Mouse (Mus musculus): ENCODE data around the gene Chn1. TPM values are rescaled to one million over a fixed set of nuclear protein-coding genes. Genes with fewer than 3 reads are reported as not detected.

Chn1 gene
- total and polyA plus RNA-seq, 2 experiments from 2014 or later, result 81.1 to 147 TPM

GRCm38 (mm10) chr2:73637688-73638087 lies 137.5 kb downstream of the Chn1 start:
- Histone ChIP-seq H3K4me2 (ENCODE audit: low read depth, low read length, poor library complexity, severe bottlenecking) (no peak overlapping the region), H3K9ac (replicated peaks; ENCODE audit: low read length, poor library complexity, severe bottlenecking) (no peak overlapping the region), H3K9me3 (ENCODE audit: low read length) (no peaks in the 10 kb centered on the region), H3K4me3 (ENCODE audit: low read depth, low read length) (no peak overlapping the region), H3K27me3 (ENCODE audit: insufficient read depth, low read length) (no peaks in the 10 kb centered on the region), H3K36me3 (ENCODE audit: insufficient read depth, low read length) (no peaks in the 10 kb centered on the region), H3K4me1 (ENCODE audit: insufficient read depth, low read length) (no peaks in the 10 kb centered on the region), H3K27ac (ENCODE audit: low read depth, low read length) (no peak overlapping the region)
- no peak for ATAC-seq (ENCODE audit: low FRiP score)
- no peak for DNase-seq (ENCODE audit: low spot score)
- 95% methylated on average over 6 of the region's 6 CpGs for WGBS
- no peak for TF ChIP-seq CTCF (IDR thresholded peaks at IDR 0.05)

DNA sequence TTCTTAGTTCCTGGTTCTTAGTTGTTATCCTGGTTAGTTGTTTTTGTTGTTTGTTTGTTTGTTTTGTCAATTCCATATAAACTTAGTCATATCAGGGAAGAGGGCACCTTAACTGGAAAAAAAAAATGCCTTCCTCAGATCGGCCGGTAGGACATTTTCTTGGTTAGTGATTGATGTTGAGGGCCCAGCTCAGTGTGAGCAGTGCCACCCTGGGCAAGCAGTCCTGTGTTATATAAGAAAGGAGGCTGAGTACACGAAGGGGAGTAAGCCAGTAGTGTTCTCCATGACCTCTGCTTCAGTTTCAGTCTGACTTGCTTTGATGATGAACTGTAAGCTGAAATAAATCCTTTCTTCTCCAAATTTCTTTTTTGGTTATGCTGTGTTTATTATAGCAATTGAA lies 138.8 kb downstream of the Chn1 start:
- ATAC-seq (ENCODE audit: low FRiP score) (no peak), DNase-seq (ENCODE audit: low spot score) (no peak)
- Histone ChIP-seq H3K9ac (replicated peaks; ENCODE audit: low read length, poor library complexity, severe bottlenecking) (no peak overlapping the region), H3K4me3 (ENCODE audit: low read depth, low read length) (no peak overlapping the region), H3K36me3 (ENCODE audit: insufficient read depth, low read length) (no peaks in the 10 kb centered on the region), H3K27ac (ENCODE audit: low read depth, low read length) (no peak overlapping the region), H3K4me2 (ENCODE audit: low read depth, low read length, poor library complexity, severe bottlenecking) (no peak overlapping the region), H3K27me3 (ENCODE audit: insufficient read depth, low read length) (no peaks in the 10 kb centered on the region), H3K9me3 (ENCODE audit: low read length) (no peaks in the 10 kb centered on the region), H3K4me1 (ENCODE audit: insufficient read depth, low read length) (no peaks in the 10 kb centered on the region)
- WGBS, result 83% methylated on average over 3 of the region's 3 CpGs
- no peak for TF ChIP-seq CTCF (IDR thresholded peaks at IDR 0.05)

DNA sequence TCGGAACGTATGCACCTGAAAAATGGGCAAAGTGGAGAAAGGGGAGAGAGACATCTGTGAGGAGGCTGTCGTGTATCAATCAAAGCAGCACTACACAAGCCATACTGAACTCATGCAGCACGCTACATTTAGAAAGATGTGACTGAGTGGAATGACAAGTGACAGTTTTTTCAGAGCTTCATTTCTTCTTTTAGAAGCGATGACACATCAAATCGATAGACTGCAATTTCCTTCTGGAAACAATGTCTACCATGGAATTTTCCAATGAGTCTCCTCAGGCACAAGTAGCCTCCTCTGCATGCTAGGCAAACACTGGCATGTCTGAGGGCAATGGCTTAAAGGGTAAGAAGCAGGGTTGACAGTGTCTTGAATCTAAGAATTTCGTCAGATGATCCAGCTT lies 143.3 kb downstream of the Chn1 start:
- Histone ChIP-seq H3K9me3 (ENCODE audit: low read length) (no peaks in the 10 kb centered on the region), H3K4me3 (ENCODE audit: low read depth, low read length) (no peak overlapping the region), H3K27me3 (ENCODE audit: insufficient read depth, low read length) (no peaks in the 10 kb centered on the region), H3K9ac (replicated peaks; ENCODE audit: low read length, poor library complexity, severe bottlenecking) (no peak overlapping the region), H3K36me3 (ENCODE audit: insufficient read depth, low read length) (no peaks in the 10 kb centered on the region), H3K4me1 (ENCODE audit: insufficient read depth, low read length) (no peaks in the 10 kb centered on the region), H3K4me2 (ENCODE audit: low read depth, low read length, poor library complexity, severe bottlenecking) (no peak overlapping the region), H3K27ac (ENCODE audit: low read depth, low read length) (no peak overlapping the region)
- 87% methylated on average over 7 of the region's 7 CpGs for WGBS
- ATAC-seq (ENCODE audit: low FRiP score), result no peak
- DNase-seq (ENCODE audit: low spot score), result no peak
- no peak for TF ChIP-seq CTCF (IDR thresholded peaks at IDR 0.05)

- DNase-seq (ENCODE audit: low spot score) (no peak), ATAC-seq (ENCODE audit: low FRiP score) (no peak)
- H3K36me3 ChIP-seq (ENCODE audit: insufficient read depth, low read length), result peaks cover 19% of the 10 kb centered on the region
- H3K4me1 ChIP-seq (ENCODE audit: insufficient read depth, low read length), result no peaks in the 10 kb centered on the region
- no peaks in the 10 kb centered on the region for H3K27me3 ChIP-seq (ENCODE audit: insufficient read depth, low read length)
- TF ChIP-seq CTCF (IDR thresholded peaks at IDR 0.05), result no peak
- H3K4me3 ChIP-seq (ENCODE audit: low read depth, low read length), result no peak overlapping the region
- 90% methylated on average over 4 of the region's 4 CpGs for WGBS
- no peak overlapping the region for H3K27ac ChIP-seq (ENCODE audit: low read depth, low read length)
- H3K9ac ChIP-seq (replicated peaks; ENCODE audit: low read length, poor library complexity, severe bottlenecking), result no peak overlapping the region
- H3K4me2 ChIP-seq (ENCODE audit: low read depth, low read length, poor library complexity, severe bottlenecking), result no peak overlapping the region
- no peaks in the 10 kb centered on the region for H3K9me3 ChIP-seq (ENCODE audit: low read length)
These were observed 156.6 kb downstream of the Chn1 start for GRCm38 (mm10) chr2:73618486-73619052.

GRCm38 (mm10) chr2:73616434-73617057 lies 158.6 kb downstream of the Chn1 start:
- DNase-seq (ENCODE audit: low spot score), result no peak
- WGBS, result 83% methylated on average over 17 of the region's 17 CpGs
- no peaks in the 10 kb centered on the region for H3K9me3 ChIP-seq (ENCODE audit: low read length)
- no peak overlapping the region for H3K27ac ChIP-seq (ENCODE audit: low read depth, low read length)
- no peak overlapping the region for H3K4me3 ChIP-seq (ENCODE audit: low read depth, low read length)
- H3K4me2 ChIP-seq (ENCODE audit: low read depth, low read length, poor library complexity, severe bottlenecking), result no peak overlapping the region
- TF ChIP-seq CTCF (IDR thresholded peaks at IDR 0.05), result no peak
- no peak overlapping the region for H3K9ac ChIP-seq (replicated peaks; ENCODE audit: low read length, poor library complexity, severe bottlenecking)
- no peak for ATAC-seq (ENCODE audit: low FRiP score)
- no peaks in the 10 kb centered on the region for H3K4me1 ChIP-seq (ENCODE audit: insufficient read depth, low read length)
- H3K27me3 ChIP-seq (ENCODE audit: insufficient read depth, low read length), result no peaks in the 10 kb centered on the region
- H3K36me3 ChIP-seq (ENCODE audit: insufficient read depth, low read length), result peaks cover 30% of the 10 kb centered on the region

- Histone ChIP-seq H3K9me3 (ENCODE audit: low read length) (no peaks in the 10 kb centered on the region), H3K4me3 (ENCODE audit: low read depth, low read length) (no peak overlapping the region), H3K4me2 (ENCODE audit: low read depth, low read length, poor library complexity, severe bottlenecking) (no peak overlapping the region), H3K36me3 (ENCODE audit: insufficient read depth, low read length) (peaks cover 36% of the 10 kb centered on the region), H3K4me1 (ENCODE audit: insufficient read depth, low read length) (no peaks in the 10 kb centered on the region), H3K9ac (replicated peaks; ENCODE audit: low read length, poor library complexity, severe bottlenecking) (no peak overlapping the region), H3K27ac (ENCODE audit: low read depth, low read length) (no peak overlapping the region), H3K27me3 (ENCODE audit: insufficient read depth, low read length) (no peaks in the 10 kb centered on the region)
- 92% methylated on average over 5 of the region's 5 CpGs for WGBS
- DNase-seq (ENCODE audit: low spot score) (no peak), ATAC-seq (ENCODE audit: low FRiP score) (no peak)
- TF ChIP-seq CTCF (IDR thresholded peaks at IDR 0.05), result no peak
These were observed 159.7 kb downstream of the Chn1 start for GRCm38 (mm10) chr2:73615456-73615855.
